Mouse (Mus musculus) frontal cortex, postnatal 14 days (tissue): ENCODE data around the gene Rbp3.

Source experiments
- DNase-seq, 2 experiments: peaks; one replicate each; pipeline ENCODE4 v3.0.0; 2022; ENCODE audit warnings: low spot score in 2 of 2

The Rbp3 gene

DNA sequence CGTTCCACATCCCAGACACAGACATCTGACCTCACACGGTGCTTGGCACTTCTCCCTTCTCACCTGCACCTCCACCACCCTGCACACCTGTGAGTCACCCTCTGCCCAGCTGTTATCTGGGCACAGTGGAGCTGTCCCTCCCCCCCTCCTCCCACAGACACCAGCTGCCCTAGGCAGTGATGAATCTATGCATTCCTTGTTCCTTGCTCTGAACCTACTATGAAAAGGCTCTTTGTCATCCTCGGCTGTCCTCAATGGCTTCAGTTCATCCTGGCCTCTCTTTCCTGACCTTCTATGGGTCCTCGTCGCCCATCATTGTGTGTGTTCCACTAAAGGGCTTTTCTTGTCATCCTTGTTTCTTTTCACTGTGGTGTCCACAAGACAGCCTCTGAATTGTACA is 20.9 kb downstream of the Rbp3 start:
- no peak for DNase-seq

DNA sequence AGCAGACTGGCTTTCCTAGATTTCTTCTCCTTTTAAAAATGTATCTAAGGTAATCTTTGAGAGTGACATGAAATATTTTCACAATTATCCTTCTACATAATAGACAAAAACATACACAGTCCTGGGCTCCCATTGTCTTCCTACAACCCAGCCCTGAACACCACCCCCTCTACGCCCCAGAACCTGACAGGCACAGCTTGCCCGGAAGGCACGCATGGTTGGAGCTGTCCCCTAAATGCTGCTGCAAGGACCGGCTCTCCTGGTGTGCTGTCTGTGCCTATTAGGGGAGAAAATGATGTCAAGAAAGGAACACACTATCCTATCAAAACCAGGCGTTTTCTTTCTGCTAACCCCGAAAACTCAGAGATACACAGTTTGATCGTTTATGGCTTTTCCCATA is 23.9 kb downstream of the Rbp3 start:
- no peak for DNase-seq

- peak in 1 of 2 experiments; percentile 19 for DNase-seq
These were observed 24.8 kb downstream of the Rbp3 start, which contains the start of gene Zfp488 for GRCm38 (mm10) chr14:33978604-33979059. Zfp488 (minus strand) TSS chr14:33978764.

- DNase-seq = no peak
These were observed 35.4 kb downstream of the Rbp3 start for GRCm38 (mm10) chr14:33989201-33989600.

DNA sequence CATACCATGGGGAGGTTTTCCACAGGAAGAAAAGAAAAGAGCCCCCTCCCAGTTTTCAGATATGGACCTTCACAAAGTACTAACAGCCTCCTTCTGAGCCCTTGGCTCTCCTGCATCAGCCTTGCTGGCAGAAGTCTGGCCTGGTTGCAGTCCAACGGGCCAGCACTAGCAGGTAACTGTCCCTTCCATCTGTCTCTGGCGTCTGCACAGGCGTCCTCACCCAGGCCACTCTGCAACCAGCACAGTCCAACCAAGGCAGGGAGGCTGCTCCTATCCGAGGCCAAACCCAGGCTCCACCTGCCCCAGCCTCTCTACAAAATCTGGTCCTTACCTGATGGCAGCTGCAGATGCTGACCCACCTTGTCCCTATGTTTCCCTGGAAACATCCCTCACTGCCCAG is 38.2 kb downstream of the Rbp3 start:
- no peak for DNase-seq

- no peak for DNase-seq
These were observed 39.2 kb downstream of the Rbp3 start for GRCm38 (mm10) chr14:33993051-33993450.

- no peak for DNase-seq
These were observed 39.9 kb downstream of the Rbp3 start for GRCm38 (mm10) chr14:33993521-33994289.

DNA sequence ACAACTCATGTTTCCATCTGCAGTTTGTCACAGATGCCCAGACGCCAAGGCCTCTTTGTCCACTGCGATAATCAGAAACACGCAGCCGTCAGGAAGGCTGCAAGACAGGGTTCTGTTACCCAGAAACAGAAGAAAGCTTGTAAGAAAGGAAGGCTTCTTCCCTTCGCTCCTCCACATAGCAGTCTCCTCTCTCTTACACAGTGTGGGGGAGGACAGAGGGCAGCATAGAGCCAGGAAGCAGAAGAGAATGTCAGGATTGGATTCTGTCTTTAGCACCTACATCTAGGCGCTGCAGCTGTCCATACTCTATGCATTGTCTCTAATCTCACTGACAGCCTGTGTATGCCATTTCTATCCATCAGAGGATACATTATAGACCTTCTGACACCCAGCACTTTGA is 43.6 kb downstream of the Rbp3 start:
- DNase-seq = no peak

GRCm38 (mm10) chr14:34000076-34000475 is 46.3 kb downstream of the Rbp3 start:
- no peak for DNase-seq

DNA sequence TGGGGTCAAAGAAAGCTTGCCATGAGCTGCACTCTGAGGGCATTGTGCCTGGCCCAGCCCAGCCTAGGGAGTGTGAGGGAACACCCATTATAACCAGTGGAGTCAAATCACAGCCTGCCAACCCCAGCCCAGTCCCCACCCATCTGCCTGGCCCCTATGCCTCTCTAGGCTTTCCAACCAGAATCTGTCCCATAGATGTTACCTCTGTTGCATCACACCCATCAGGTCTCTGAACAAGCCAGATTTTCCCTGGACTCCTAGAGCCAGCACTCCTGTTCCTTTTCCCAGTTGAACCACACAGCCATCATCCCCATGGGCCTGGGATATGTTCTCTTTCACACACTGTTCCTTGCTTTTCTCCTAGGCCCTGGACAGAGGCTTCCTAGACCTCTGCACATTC is 47.6 kb downstream of the Rbp3 start:
- no peak for DNase-seq

- no peak for DNase-seq
These were observed 48.6 kb downstream of the Rbp3 start for GRCm38 (mm10) chr14:34002358-34002757.
